Mouse (Mus musculus) spleen, adult 2 months (tissue): ENCODE measurements around the gene Cass4. TPM values are rescaled to one million over a fixed set of nuclear protein-coding genes. Genes with fewer than 3 reads are reported as not detected.

Source experiments
- DNase-seq, 2 experiments: peaks; one replicate each; pipeline versions ENCODE4 v3.0.0 to v3.0.0-alpha.2; 2012 to 2021; ENCODE audit warnings: low spot score in 2 of 2, low read depth in 1 of 2
- H3K27ac ChIP-seq: fragments of 200-500 bp; 2 replicates; pipeline ENCODE4 v1.5.1; 2012; ENCODE audit warnings: low read length, inconsistent platforms; ENCODE audit not compliant: insufficient read depth
- H3K27me3 ChIP-seq: fragments of 200-500 bp; 2 replicates; pipeline ENCODE4 v1.6.1; 2012; ENCODE audit warnings: mild to moderate bottlenecking, moderate library complexity, low read length, inconsistent platforms; ENCODE audit not compliant: control insufficient read depth, insufficient read depth
- H3K36me3 ChIP-seq: fragments of 200-500 bp; 2 replicates; pipeline ENCODE4 v1.6.1; 2012; ENCODE audit warnings: mild to moderate bottlenecking, low read length, inconsistent platforms; ENCODE audit not compliant: control insufficient read depth, insufficient read depth
- H3K4me1 ChIP-seq: fragments of 200-500 bp; 2 replicates; pipeline ENCODE4 v1.6.1; 2011; ENCODE audit warnings: inconsistent platforms; ENCODE audit not compliant: control insufficient read depth, insufficient read depth, insufficient read length
- H3K4me3 ChIP-seq: fragments of 200-500 bp; 2 replicates; pipeline ENCODE4 v1.5.1; 2011; ENCODE audit warnings: mild to moderate bottlenecking, inconsistent platforms; ENCODE audit not compliant: insufficient read depth, insufficient read length; ENCODE audit errors: extremely low read depth
- CTCF ChIP-seq: fragments of 200-500 bp; IDR thresholded peaks from 2 replicates; pipeline ENCODE4 v1.5.1; 2011; ENCODE audit warnings: mild to moderate bottlenecking, inconsistent platforms; ENCODE audit not compliant: insufficient read depth, insufficient read length, insufficient replicate concordance; ENCODE audit errors: extremely low read depth
- POLR2A ChIP-seq: fragments of 200-500 bp; IDR thresholded peaks from 2 replicates; pipeline ENCODE4 v1.6.1; 2011; ENCODE audit warnings: low read depth, low read length, inconsistent platforms
- WGBS: fragments of 180-500 bp; shearing (Covaris S2); methylation state at CpG from one replicate; pipeline ENCODE4 v1.1.7; 2018; 5-methylcytosine and 5-hydroxymethylcytosine counted together
- polyA plus RNA-seq: library from polyadenylated mRNA; depleted of rRNA; stranded (reverse); fragments of >200 nt; gene quantifications from 2 replicates; pipeline ENCODE4 v1.2.3, GENCODE M21; 2012

Cass4 gene
- polyA plus RNA-seq, 1 experiment, result 1.6 TPM

- no peak overlapping the region for H3K4me3 ChIP-seq
- no peak overlapping the region for H3K27ac ChIP-seq
- peaks cover 5% of the 10 kb centered on the region; the same call in 1 of the 2 replicates for H3K4me1 ChIP-seq
- peaks cover 5% of the 10 kb centered on the region for H3K36me3 ChIP-seq
- no peak for DNase-seq
- WGBS, result 72% methylated on average over 3 of the region's 3 CpGs
- no peak for TF ChIP-seq POLR2A
- TF ChIP-seq CTCF, result no peak
- H3K27me3 ChIP-seq, result no peaks in the 10 kb centered on the region
Observed at GRCm38 (mm10) chr2:172348297-172348950, 45.2 kb upstream of the Cass4 start.

GRCm38 (mm10) chr2:172349776-172350175 is 43.8 kb upstream of the Cass4 start:
- DNase-seq, result no peak
- Histone ChIP-seq H3K4me3 (no peak overlapping the region), H3K36me3 (peaks cover 5% of the 10 kb centered on the region), H3K4me1 (peaks cover 3% of the 10 kb centered on the region; the same call in 1 of the 2 replicates), H3K27me3 (no peaks in the 10 kb centered on the region), H3K27ac (no peak overlapping the region)
- 87% methylated on average over 14 of the region's 14 CpGs for WGBS
- TF ChIP-seq POLR2A (no peak), CTCF (no peak)

DNA sequence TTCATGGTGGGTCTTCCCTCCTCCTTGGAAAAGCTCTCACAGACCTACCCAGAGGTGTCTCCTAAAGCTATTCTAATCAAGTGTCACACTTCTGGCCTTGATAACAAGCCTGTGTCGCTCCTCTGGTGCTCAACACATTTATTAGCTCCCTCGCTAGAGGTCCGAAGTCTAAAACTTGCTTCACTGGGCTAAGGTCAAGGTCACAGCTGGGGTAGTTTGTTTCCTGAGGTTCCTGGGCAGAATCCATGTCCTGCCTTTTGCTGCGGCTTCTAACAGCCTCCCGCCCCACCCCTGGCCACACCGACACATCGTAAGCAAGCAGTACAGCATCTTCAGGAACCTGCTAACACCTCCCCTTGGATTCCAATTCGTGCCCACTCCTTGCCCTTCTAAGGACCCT is 42.8 kb upstream of the Cass4 start:
- Histone ChIP-seq H3K27ac (no peak overlapping the region), H3K4me1 (no peaks in the 10 kb centered on the region; the same call in 1 of the 2 replicates), H3K36me3 (peaks cover 10% of the 10 kb centered on the region), H3K4me3 (no peak overlapping the region), H3K27me3 (no peaks in the 10 kb centered on the region)
- no peak for DNase-seq
- TF ChIP-seq POLR2A (no peak), CTCF (no peak)
- WGBS, result 92% methylated on average over 8 of the region's 8 CpGs

DNA sequence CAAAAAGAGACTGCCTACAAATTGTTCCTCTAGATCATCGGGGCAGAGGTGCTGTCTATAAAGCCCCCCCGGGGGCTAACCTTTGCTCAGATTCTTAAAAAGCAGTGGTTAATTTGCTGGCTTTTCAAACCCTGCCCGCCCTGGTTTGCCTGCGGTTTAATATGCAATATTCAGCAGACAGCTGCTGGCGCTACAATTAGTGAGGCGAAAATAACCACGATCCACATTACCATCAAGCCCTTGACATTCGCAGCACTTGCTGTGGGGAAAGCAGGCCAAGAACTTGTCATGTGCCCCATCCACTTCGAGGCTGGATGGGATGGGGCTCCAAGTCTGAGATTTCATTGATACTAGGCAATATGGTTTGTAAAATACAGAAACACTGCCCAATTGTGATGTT is 40.4 kb upstream of the Cass4 start:
- DNase-seq, result no peak
- Histone ChIP-seq H3K27me3 (no peaks in the 10 kb centered on the region), H3K4me1 (no peaks in the 10 kb centered on the region), H3K4me3 (no peak overlapping the region), H3K36me3 (peaks cover 12% of the 10 kb centered on the region), H3K27ac (no peak overlapping the region)
- WGBS, result 88% methylated on average over 9 of the region's 9 CpGs
- no peak for TF ChIP-seq POLR2A
- no peak for TF ChIP-seq CTCF

- TF ChIP-seq CTCF, result no peak
- no peak for TF ChIP-seq POLR2A
- DNase-seq, result no peak
- Histone ChIP-seq H3K36me3 (peaks cover 17% of the 10 kb centered on the region), H3K4me3 (no peak overlapping the region), H3K27me3 (no peaks in the 10 kb centered on the region), H3K4me1 (no peaks in the 10 kb centered on the region), H3K27ac (no peak overlapping the region)
- 89% methylated on average over 9 of the region's 9 CpGs for WGBS
Observed at GRCm38 (mm10) chr2:172354761-172355160, 38.8 kb upstream of the Cass4 start.

- no peak overlapping the region for H3K27ac ChIP-seq
- H3K27me3 ChIP-seq, result no peaks in the 10 kb centered on the region
- WGBS, result 89% methylated on average over 5 of the region's 5 CpGs
- H3K4me1 ChIP-seq, result no peaks in the 10 kb centered on the region
- DNase-seq, result no peak
- peaks cover 18% of the 10 kb centered on the region for H3K36me3 ChIP-seq
- H3K4me3 ChIP-seq, result no peak overlapping the region
- TF ChIP-seq POLR2A, result no peak
Observed at GRCm38 (mm10) chr2:172355833-172356232, 37.8 kb upstream of the Cass4 start.

GRCm38 (mm10) chr2:172363176-172363575 is 30.4 kb upstream of the Cass4 start:
- Histone ChIP-seq H3K4me3 (no peak overlapping the region), H3K27me3 (no peaks in the 10 kb centered on the region), H3K27ac (no peak overlapping the region), H3K36me3 (peaks cover 18% of the 10 kb centered on the region), H3K4me1 (no peaks in the 10 kb centered on the region)
- no peak for DNase-seq
- WGBS, result 94% methylated on average over 7 of the region's 7 CpGs
- TF ChIP-seq POLR2A (no peak), CTCF (no peak)
